Mouse (Mus musculus): ENCODE results near the gene Tgfbi.

Gene Tgfbi

DNA sequence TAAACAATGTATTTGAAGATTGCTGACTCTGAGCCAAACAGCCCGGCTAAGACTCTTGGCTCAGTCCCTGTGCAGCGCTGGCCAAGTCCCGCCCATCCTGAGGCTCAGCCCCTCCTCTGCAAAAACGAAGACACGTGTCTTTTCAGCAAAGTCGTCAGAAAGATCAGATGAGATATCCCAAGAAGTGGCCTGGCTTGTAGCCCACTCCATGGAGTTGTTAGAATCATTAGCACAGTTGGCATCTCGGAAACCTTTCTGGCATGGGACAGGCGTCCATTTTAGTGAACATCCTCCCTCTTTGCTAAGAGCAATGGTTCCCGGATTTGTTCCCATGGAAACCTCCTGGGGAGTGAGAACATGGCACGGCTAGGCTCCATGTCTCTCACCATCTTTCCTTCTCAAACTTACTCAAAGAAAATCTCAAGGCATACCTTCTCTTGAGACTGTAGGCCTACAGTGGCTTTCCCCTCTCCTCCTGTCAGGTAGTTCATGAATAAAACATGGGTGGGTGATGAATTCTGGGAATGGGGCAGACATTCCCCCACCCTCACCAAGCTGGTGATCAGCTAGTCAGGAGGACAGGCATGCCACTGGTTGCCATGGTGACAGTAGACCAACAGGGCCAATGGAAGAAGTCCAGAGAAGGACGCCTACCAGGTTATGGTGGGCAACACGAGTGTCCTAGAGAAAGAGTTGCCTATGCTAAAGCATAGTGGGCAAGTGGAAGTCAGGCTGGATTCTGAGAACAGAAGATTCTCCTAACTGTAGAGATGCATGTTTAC is 11.3 kb upstream of the Tgfbi start:
- DNase-seq (ENCODE audit: low read depth, low spot score): peak; percentile 35

DNA sequence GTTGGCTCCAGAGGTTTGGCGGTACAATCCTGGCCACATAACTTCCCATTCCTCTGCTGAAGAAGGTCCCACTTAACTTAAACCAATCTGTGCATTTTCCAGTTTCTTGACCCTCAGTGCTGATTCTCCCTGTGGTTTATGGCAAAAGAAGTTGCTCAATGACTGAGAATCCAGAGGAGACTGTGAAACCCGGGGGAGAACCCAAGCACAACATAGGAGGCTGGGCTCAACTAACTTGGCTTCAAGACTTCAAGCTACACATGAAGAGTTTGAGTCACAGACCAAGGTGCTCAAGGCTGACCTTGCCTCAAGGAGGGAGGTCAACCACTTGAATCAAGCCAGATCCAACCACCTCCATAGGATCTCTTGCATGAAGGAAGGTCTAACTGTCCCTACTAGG is 9.8 kb upstream of the Tgfbi start:
- no peak for DNase-seq (ENCODE audit: low read depth, low spot score)

DNA sequence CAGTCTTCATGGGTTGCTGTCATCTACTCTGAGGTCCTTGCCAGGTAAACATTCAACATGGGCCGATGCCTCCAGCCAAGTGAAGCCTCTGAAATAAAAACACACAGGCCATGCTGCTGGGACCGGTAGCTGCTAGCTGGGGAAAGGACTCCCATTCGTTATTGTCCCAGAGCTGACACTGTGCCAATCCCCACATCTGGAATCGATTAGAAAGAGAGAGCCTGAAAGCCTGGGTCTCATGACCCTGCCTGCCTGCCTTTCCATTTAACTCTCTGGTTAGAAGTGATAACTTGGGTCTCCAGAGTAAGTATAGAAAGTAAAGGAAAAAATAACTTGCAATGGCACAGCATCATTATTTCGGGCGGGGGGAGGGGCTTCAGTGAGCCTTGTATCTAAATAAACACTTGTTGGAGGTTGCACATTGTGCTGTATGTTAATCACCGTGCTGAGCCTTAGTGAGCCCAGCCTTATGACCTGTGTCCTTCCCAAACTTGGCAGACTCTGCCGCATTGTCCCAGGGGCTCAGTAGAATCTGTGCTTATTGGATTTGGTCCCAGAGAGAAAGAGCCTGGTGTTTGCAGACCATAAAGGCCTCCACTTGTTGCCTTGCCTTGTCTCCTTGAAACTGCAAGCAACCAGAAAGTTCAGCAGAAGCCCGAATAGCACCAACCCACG is 9.0 kb upstream of the Tgfbi start:
- DNase-seq (ENCODE audit: low read depth, low spot score): no peak

DNA sequence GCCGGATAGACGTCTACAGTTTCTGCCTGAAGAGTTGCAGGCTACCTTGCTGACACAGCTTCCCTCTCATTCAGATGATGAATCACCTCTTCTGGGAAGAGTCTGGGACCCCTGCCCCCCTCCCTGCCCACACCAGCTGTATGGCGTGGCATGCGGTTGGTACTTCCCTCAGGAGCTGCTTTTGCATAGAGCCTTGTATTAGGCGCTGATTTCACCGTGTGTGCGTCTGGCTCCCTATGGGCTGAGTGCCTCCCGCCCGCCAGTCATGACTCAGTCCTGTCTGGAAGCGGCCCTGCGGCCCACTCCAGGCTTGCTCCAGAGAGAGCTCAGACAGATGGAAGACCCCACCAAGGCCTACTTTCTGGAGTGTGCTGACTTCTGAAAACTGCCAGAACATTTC is 8.1 kb upstream of the Tgfbi start:
- DNase-seq (ENCODE audit: low read depth, low spot score): peak; percentile 57

DNA sequence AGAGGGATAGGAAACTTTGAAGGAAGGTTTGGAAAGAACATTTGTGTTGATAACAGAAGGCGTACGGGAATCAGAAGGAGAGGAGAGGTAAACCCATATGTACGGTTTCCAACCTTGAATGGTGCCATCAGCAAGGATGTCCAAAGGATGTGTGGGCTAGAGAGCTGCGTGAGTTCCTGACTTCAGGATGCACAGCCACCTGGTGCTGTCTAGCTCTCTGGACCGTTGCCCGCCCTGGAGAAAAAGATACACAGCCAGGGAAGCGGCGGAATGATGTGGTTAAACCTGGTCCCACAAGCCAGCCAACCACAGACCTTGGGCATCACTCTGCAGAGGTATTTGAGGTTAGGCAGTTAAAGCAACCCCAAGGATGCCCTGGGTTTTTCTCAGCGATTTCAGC is 3.8 kb upstream of the Tgfbi start:
- no peak for DNase-seq (ENCODE audit: low read depth, low spot score)

DNA sequence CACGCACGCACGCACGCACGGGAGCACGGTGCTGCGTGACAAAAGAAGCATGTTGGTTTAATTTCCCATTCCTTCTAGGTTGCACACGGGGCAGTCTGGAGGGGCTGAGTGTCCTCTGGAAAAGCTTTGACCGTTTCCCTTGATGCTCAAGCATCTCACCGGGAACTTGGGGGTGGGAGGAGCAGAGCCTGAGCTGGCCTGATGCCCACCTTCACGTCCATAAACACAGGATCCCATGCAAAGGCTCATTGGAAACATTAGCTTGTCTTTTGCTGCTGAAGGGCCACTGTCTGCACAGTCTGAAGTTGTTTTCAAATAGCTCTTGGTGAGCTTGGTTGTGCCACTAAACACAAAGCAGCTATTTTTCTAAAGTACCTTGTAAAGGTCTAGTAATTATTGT is 2.6 kb upstream of the Tgfbi start:
- no peak for DNase-seq (ENCODE audit: low read depth, low spot score)

DNA sequence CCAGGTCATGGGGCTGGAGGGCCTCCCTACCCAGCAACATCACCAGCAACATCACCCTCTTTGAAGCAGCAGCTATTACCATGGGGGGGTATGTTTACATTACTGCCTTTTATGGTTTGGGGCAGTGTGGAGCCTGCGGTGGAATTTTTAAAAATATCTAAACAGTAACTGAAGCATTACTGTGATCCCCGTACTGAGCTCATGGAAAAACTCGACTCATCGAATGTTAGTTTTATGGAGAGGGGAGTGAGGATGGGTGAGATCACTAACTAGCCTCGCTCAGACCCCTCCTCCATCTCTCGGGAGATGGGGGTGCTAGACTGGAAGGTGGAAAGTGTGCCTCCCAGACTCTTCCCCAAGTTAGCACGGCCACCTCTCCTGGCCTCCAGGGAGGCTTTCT is 2.1 kb upstream of the Tgfbi start:
- no peak for DNase-seq (ENCODE audit: low read depth, low spot score)

DNA sequence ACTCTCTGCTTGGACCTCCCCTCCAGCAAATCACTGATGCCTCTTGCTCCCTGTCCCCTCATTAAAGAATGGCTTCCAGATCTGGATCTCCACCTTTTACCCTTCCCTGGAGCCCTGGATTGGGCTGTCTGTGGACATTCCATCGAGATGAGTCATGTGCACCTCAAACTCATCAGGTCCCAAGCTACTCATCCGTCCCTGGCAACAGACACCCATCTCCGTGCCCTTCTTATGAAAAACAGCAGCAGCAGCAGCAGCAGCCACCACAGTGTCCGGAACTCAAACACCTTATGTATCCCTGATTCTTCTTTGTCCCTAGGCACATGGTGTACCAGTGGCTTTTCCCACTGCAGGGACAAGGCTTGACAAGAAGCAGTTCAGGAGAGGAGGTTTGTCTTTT is 1.5 kb upstream of the Tgfbi start:
- no peak for DNase-seq (ENCODE audit: low read depth, low spot score)

DNA sequence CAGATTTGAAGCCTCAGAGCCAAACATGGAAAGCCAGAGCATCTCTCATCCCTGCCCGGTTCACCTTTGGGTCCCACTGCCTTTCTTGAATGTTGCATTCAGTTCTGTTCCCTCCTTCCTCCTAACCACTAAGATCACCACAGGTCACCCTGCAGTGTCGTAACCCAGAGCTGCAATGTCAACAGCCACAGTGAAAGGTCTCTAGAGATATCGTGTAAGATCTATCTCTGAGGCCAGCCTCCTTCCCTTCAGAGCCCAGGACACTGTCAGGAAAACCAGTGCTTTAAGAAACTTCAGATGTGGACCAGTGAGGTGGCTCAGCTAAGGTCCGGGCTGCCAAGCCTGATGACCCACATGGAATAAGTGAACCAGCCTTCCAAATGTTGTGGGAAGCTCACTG is 1.8 kb downstream of the Tgfbi start:
- DNase-seq (ENCODE audit: low read depth, low spot score): no peak

DNA sequence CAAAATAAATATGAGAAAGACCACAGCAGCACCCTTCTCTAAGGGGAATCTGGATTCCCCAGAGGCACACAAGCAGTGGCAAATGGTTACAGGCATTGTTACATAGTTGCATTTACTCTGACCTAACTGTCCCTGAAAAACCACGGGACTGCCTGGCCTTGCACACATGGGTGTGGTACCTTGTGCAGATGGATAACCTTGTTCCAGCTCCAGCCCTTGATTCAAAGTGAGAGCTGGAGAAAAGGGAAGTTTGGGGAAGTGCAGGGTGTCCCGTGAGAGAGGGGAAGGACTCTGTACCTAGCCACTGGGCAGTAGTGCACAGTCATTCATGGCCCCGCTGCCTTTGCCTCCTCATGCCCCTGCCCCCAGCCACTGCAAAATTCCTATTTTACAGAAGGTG is 2.4 kb downstream of the Tgfbi start:
- DNase-seq (ENCODE audit: low read depth, low spot score): peak; percentile 56

DNA sequence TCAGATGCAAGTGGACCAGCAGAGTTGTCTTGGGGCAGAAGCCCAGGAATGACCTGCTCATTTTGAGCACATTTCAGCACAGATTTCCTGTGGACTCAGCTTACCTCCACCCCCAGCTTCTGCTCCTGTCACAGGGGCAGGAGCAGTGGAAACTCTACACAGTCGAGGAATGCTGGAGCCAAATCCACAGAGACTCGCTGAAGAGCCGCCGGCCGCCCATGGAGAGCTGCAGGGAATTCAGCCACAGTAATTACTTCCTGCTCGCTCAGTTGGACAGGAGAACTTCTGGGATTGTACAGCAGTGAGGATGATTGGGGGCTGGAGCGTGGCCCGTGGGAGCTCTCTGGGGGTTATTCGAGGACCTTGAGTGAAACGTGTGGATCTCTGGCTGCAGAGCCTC is 3.0 kb downstream of the Tgfbi start:
- peak; percentile 57 for DNase-seq (ENCODE audit: low read depth, low spot score)

DNA sequence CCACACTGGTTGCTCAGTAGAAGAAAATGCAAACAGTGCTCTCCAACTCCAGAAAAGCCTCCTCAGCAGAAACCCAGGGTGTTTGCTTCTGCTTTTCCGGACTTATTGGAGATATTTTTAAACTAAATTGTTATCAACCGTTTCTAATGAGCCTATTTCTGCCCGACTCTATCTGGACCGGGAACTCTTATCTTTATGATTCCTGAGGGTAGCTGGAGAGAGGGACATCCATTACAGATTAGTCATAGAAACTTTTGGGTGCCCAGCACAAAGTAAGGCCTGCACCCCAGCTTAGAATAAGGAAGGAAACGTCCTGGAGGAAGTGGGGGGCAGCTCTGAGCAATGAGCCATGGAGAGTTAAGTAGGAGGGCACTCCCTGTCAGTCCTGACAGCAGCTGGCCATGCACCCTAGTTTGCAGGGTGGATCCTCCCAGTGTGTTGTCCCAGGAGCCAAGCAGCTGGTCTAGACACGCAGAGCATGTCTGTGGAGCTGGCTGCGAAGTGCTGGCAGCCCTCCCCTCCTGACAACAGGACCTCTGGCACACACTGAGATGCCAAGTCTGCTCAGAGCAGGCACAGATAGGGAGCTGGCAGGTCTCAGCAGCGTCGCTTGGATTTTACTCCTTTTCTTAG is 4.2 kb downstream of the Tgfbi start:
- no peak for DNase-seq (ENCODE audit: low read depth, low spot score)

DNA sequence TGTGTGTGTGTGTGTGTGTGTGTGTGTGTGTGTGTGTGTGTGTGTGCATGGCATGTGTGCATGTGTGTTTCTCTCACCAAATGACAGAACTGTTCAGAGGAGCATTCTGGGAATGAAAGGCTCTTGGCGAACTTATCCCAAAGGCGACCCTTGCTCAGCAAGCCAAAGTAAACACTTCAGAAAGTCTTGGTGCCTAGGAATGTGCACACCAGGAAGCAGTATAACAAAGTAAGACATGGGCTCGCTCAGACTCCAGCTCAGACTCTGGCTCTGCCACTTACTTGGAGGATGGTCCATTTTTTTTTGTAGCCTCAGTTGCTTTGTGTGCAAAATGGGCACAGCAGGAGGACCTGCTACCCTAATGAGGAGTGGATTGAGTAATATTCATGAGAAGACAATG is 5.4 kb downstream of the Tgfbi start:
- peak; percentile 30 for DNase-seq (ENCODE audit: low read depth, low spot score)

DNA sequence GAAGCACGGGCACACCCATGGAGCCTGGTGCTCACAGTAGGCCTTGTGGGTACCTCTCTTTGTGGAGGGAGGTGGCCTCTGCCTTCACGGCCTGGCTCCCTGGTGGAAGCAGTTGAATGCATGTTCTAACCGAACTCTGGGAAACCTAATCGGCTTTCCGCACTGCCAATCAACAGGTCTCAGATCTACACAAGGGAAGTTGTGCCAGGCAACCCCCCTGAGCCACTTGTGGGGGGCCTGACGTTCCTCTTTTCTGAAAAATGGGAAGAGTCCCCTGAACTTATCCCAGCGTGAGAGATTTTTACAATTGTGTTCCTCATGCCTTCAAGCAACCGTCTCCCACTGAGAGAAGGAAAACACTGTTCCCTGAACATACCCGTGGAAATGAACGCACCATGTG is 5.9 kb downstream of the Tgfbi start:
- no peak for DNase-seq (ENCODE audit: low read depth, low spot score)

DNA sequence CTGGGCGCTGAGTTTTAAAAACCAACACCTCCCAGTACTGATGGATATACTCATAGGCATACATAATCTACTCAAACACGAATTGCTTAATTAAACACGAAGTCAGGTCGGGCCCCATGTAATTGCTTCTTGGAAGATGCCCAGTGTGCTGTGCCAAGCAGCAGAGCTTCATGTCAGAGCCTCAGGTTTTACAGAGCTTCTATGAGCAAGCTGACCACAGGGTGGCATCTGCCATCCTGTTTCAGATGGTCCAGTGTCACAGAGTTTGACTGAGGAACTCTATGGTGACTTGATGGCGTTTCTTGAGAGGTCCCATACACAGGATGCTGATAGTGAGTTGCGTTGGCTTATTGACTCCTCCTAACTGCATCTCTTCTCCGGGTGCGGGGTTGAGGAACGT is 6.5 kb downstream of the Tgfbi start:
- no peak for DNase-seq (ENCODE audit: low read depth, low spot score)

DNA sequence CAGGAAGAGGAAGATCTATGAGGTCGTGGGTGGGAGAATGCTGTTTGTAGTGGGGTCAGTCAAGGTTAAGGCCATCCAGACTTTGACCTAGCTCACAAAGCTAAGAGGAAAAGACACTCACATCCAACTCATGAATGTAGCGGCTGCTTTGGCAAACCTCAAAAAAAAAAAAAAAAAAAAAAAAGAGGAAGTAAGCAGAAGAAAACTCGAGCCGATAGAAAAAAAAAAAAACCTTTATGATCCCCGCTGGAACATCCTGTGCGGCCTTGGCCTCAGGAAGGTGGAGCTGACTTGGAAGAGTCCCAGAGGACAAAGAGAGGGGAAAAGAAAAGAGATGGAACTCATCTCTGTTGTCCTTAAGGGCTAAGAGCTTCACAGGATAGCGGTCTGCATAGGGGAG is 7.1 kb downstream of the Tgfbi start:
- no peak for DNase-seq (ENCODE audit: low read depth, low spot score)

DNA sequence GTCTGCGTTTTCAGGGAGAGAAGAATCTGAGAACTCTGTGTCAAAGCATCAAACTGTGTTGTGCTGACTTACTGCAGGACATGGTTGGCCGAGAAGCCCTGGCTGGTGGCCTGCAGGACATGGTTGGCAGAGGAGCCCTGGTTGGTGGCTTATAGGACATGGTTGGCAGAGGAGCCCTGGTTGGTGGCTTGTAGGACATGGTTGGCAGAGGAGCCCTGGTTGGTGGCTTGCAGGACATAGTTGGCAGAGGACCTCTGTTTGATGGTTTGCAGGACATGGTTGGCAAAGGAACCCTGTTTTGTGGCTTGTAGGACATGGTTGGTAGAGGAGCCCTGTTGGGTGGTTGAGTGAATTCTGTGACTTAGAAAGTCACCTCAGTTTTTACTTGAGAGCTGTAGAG is 7.9 kb downstream of the Tgfbi start:
- DNase-seq (ENCODE audit: low read depth, low spot score): no peak

DNA sequence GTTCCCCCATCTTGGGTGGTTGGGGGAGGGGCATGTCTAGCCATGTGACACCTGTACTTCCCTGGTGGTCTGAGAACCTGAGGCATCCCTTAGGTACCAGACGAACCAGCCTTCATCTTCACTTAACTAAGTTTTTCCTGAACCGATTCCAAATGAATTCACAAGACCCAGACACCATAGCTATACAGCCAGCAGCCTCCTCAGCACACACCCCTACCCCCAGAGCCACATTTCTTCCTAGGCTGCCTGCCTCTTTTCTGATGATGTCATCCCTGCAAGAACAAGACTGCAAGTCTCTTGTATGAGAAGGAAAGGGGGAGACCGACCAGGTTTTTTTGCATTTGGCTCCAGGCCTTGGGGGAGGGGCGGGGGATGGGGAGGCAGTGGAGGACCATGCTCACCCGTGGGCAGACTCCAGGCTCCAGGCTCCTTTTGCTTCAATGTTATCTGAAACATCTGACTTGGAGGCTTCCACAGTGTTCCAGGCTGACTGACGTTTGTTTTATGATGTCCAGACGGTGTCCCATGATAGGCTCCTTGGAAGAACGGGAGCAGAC is 13.0 kb downstream of the Tgfbi start:
- no peak for DNase-seq (ENCODE audit: low read depth, low spot score)

DNA sequence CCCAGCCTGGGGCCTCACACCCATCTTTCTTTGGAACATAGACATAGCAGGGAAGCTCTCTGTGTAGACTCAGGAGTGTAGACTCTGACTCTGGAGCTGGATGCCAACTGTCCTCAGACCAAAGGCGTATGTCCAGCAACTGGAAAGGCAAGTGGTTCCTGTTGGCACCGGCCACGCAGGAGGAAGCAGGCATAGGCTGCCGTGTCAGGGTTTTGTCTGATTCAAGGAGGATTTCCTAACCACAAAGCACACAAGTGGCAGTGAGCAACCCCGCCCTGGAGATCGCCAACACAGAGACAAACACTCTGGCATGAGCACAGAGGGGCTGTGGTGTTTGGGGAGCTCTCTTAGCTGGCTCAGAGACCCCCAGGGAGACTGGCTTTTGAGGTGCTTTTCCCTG is 17.2 kb downstream of the Tgfbi start:
- no peak for DNase-seq (ENCODE audit: low read depth, low spot score)

DNA sequence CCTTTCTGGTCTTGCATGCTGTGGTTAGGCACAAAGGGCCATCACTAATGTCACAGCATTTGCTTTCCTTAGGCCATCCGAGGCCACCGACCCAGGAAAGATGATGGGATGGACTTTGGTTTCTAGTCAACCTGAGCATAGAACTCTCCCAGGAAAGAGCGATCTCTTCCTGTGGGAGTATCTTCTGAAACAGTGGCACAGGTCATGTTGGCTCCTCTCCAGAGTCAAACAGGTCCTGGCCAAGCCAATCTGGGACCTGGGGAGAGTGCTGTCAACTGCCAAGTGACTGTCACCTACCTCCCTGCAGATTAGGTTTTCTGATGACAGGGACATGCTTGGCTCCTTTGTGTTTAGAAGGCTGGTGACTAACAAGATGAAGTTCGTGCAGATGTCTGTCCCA is 20.8 kb downstream of the Tgfbi start:
- no peak for DNase-seq (ENCODE audit: low read depth, low spot score)

DNA sequence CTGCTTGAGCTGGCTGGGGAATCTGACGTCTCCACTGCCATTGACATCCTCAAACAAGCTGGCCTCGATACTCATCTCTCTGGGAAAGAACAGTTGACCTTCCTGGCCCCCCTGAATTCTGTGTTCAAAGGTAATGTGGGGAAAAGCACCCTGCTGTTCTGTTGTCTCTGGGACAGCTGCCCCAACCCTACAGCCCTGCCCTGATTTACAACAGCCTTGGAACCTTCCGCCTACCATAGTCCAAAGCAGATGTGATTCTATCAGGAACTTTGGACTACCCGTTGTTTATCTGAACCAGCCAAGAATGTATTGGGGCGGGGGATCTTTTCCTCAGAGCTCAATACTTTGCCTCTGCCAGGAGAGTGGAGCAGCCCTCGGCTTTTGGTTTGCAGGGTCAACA is 21.2 kb downstream of the Tgfbi start:
- DNase-seq (ENCODE audit: low read depth, low spot score): peak; percentile 68

DNA sequence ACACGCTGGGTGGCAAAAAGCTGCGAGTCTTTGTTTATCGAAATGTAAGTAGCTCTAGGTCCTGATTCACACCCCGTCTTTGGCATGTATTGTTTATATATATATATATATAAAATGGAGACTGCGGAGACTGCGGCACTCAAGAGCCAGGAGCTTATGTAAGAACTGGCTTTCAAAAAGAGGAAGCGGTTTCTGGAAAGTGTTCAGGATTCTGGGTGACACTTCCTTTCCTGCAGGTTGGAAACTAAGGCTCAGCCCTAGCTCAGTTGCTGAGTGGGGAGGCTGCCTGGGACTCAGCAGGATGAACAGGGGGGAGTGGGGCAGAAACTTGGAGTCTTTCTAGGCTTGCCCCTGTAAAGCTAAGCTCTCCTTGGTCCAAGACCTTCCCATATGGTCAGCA is 22.0 kb downstream of the Tgfbi start:
- DNase-seq (ENCODE audit: low read depth, low spot score): no peak

DNA sequence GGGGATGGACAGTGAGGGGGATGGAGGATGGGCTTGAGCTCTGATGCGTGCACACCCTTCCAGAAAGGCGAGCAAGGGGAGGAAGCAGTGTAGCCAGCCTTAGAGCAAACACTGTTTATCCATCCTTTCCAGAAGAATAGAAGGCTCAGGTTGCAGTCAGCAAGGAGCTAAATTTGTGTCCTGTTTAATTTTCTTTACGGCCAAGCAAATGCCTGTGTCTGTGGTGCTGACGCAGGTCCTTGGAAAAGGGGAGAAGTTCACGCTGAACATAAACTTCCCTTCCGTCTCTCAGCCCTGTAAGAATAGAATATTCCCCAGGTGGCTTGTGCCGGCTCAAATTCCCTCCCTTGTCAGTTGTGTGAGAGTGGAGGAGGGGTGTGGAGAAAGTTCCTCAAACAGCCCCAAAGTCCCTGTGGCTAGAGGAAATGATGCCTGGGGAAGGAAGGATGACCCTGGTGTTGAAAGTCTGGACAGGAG is 24.9 kb downstream of the Tgfbi start:
- DNase-seq (ENCODE audit: low read depth, low spot score): no peak

Measured in ZHBTc4 (cell line).